Mouse (Mus musculus): Measurements from ENCODE around the gene Glra1. TPM values are rescaled to one million over a fixed set of nuclear protein-coding genes. Genes with fewer than 3 reads are reported as not detected.
A peak's percentile ranks its signal among the peaks of the same experiment; 100 is the strongest.
"Not testable (repeated sequence)": the region's sequence is repeated elsewhere in the genome, so short reads cannot be mapped to it uniquely, and the experiment has no call there.

Glra1 gene
- not detected in 2 replicates for polyA plus RNA-seq (2014; fragmentation: Nextera tagmentation; extraction: Ambion mirVana)

GRCm38 (mm10) chr11:55607808-55608523 is at the start of gene Glra1:
TSS of gene Glra1 (minus strand) at chr11:55608198.
- Histone ChIP-seq H3K4me3 (ENCODE audit: low read depth, low read length) (no peak within 1 kb of the TSS), H3K27ac (ENCODE audit: low read length) (no peak within 1 kb of the TSS), H3K4me2 (replicated peaks; ENCODE audit: low read depth, low read length) (no peak within 1 kb of the TSS; the same call in 1 of the 2 replicates), H3K27me3 (ENCODE audit: control insufficient read depth, insufficient read depth, low read length) (no peaks in the 10 kb centered on the region), H3K4me1 (ENCODE audit: control insufficient read depth, insufficient read depth, low read length) (no peaks in the 10 kb centered on the region), H3K9me3 (ENCODE audit: control insufficient read depth, low read depth, low read length) (no peaks in the 10 kb centered on the region), H3K9ac (replicated peaks; ENCODE audit: low read depth, low read length) (no peak within 1 kb of the TSS), H3K36me3 (ENCODE audit: control insufficient read depth, insufficient read depth, low read length) (no peaks in the 10 kb centered on the region)
- peak; percentile 72; the same call in 1 of the 2 replicates for ATAC-seq (ENCODE audit: insufficient number of reproducible peaks, insufficient read depth, low FRiP score, low read depth)
- WGBS: 1% methylated on average over 36 of the region's 36 CpGs

- Histone ChIP-seq H3K9ac (replicated peaks; ENCODE audit: low read depth, low read length) (no peak overlapping the region), H3K36me3 (ENCODE audit: control insufficient read depth, insufficient read depth, low read length) (no peaks in the 10 kb centered on the region), H3K27ac (ENCODE audit: low read length) (no peak overlapping the region), H3K4me2 (replicated peaks; ENCODE audit: low read depth, low read length) (no peak overlapping the region), H3K4me3 (ENCODE audit: low read depth, low read length) (no peak overlapping the region), H3K27me3 (ENCODE audit: control insufficient read depth, insufficient read depth, low read length) (no peaks in the 10 kb centered on the region), H3K4me1 (ENCODE audit: control insufficient read depth, insufficient read depth, low read length) (no peaks in the 10 kb centered on the region), H3K9me3 (ENCODE audit: control insufficient read depth, low read depth, low read length) (no peaks in the 10 kb centered on the region)
- WGBS: 21% methylated on average over 4 of the region's 4 CpGs
- ATAC-seq (ENCODE audit: insufficient number of reproducible peaks, insufficient read depth, low FRiP score, low read depth): no peak
These were observed 29.0 kb upstream of the Glra1 start for GRCm38 (mm10) chr11:55636961-55637360.

- H3K4me1 ChIP-seq (ENCODE audit: control insufficient read depth, insufficient read depth, low read length): no peaks in the 10 kb centered on the region
- no peaks in the 10 kb centered on the region for H3K36me3 ChIP-seq (ENCODE audit: control insufficient read depth, insufficient read depth, low read length)
- no peaks in the 10 kb centered on the region for H3K27me3 ChIP-seq (ENCODE audit: control insufficient read depth, insufficient read depth, low read length)
- no peak for ATAC-seq (ENCODE audit: insufficient number of reproducible peaks, insufficient read depth, low FRiP score, low read depth)
- H3K4me2 ChIP-seq (replicated peaks; ENCODE audit: low read depth, low read length): no peak overlapping the region
- no peak overlapping the region for H3K4me3 ChIP-seq (ENCODE audit: low read depth, low read length)
- no peak overlapping the region for H3K9ac ChIP-seq (replicated peaks; ENCODE audit: low read depth, low read length)
- H3K9me3 ChIP-seq (ENCODE audit: control insufficient read depth, low read depth, low read length): no peaks in the 10 kb centered on the region
- H3K27ac ChIP-seq (ENCODE audit: low read length): no peak overlapping the region
These were observed 25.9 kb upstream of the Glra1 start for GRCm38 (mm10) chr11:55633901-55634300.

GRCm38 (mm10) chr11:55614631-55615030 is 6.6 kb upstream of the Glra1 start:
- H3K9me3 ChIP-seq (ENCODE audit: control insufficient read depth, low read depth, low read length); H3K27me3 ChIP-seq (ENCODE audit: control insufficient read depth, insufficient read depth, low read length); H3K4me1 ChIP-seq (ENCODE audit: control insufficient read depth, insufficient read depth, low read length); H3K27ac ChIP-seq (ENCODE audit: low read length); H3K4me3 ChIP-seq (ENCODE audit: low read depth, low read length); H3K4me2 ChIP-seq (replicated peaks; ENCODE audit: low read depth, low read length); H3K9ac ChIP-seq (replicated peaks; ENCODE audit: low read depth, low read length); H3K36me3 ChIP-seq (ENCODE audit: control insufficient read depth, insufficient read depth, low read length); ATAC-seq (ENCODE audit: insufficient number of reproducible peaks, insufficient read depth, low FRiP score, low read depth): not testable (repeated sequence)
- 66% methylated on average over 8 of the region's 8 CpGs for WGBS

- Histone ChIP-seq H3K9ac (replicated peaks; ENCODE audit: low read depth, low read length) (no peak overlapping the region), H3K27ac (ENCODE audit: low read length) (no peak overlapping the region), H3K4me3 (ENCODE audit: low read depth, low read length) (no peak overlapping the region), H3K4me2 (replicated peaks; ENCODE audit: low read depth, low read length) (no peak overlapping the region), H3K4me1 (ENCODE audit: control insufficient read depth, insufficient read depth, low read length) (no peaks in the 10 kb centered on the region), H3K9me3 (ENCODE audit: control insufficient read depth, low read depth, low read length) (no peaks in the 10 kb centered on the region), H3K27me3 (ENCODE audit: control insufficient read depth, insufficient read depth, low read length) (no peaks in the 10 kb centered on the region), H3K36me3 (ENCODE audit: control insufficient read depth, insufficient read depth, low read length) (no peaks in the 10 kb centered on the region)
- ATAC-seq (ENCODE audit: insufficient number of reproducible peaks, insufficient read depth, low FRiP score, low read depth): no peak
- 3% methylated on average over 12 of the region's 12 CpGs for WGBS
These were observed 524 bp upstream of the Glra1 start for GRCm38 (mm10) chr11:55608524-55608920.

- Histone ChIP-seq H3K9ac (replicated peaks; ENCODE audit: low read depth, low read length) (no peak overlapping the region), H3K4me3 (ENCODE audit: low read depth, low read length) (no peak overlapping the region), H3K27ac (ENCODE audit: low read length) (no peak overlapping the region), H3K4me1 (ENCODE audit: control insufficient read depth, insufficient read depth, low read length) (no peaks in the 10 kb centered on the region), H3K36me3 (ENCODE audit: control insufficient read depth, insufficient read depth, low read length) (no peaks in the 10 kb centered on the region), H3K27me3 (ENCODE audit: control insufficient read depth, insufficient read depth, low read length) (no peaks in the 10 kb centered on the region), H3K4me2 (replicated peaks; ENCODE audit: low read depth, low read length) (no peak overlapping the region), H3K9me3 (ENCODE audit: control insufficient read depth, low read depth, low read length) (no peaks in the 10 kb centered on the region)
- no peak for ATAC-seq (ENCODE audit: insufficient number of reproducible peaks, insufficient read depth, low FRiP score, low read depth)
- 7% methylated on average over 26 of the region's 26 CpGs for WGBS
These were observed 761 bp downstream of the Glra1 start for GRCm38 (mm10) chr11:55607066-55607807.

- Histone ChIP-seq H3K4me3 (ENCODE audit: low read depth, low read length) (no peak overlapping the region), H3K4me2 (replicated peaks; ENCODE audit: low read depth, low read length) (no peak overlapping the region), H3K27me3 (ENCODE audit: control insufficient read depth, insufficient read depth, low read length) (no peaks in the 10 kb centered on the region), H3K27ac (ENCODE audit: low read length) (no peak overlapping the region), H3K9me3 (ENCODE audit: control insufficient read depth, low read depth, low read length) (no peaks in the 10 kb centered on the region), H3K4me1 (ENCODE audit: control insufficient read depth, insufficient read depth, low read length) (no peaks in the 10 kb centered on the region), H3K9ac (replicated peaks; ENCODE audit: low read depth, low read length) (no peak overlapping the region), H3K36me3 (ENCODE audit: control insufficient read depth, insufficient read depth, low read length) (no peaks in the 10 kb centered on the region)
- WGBS: 18% methylated on average over 11 of the region's 11 CpGs
- ATAC-seq (ENCODE audit: insufficient number of reproducible peaks, insufficient read depth, low FRiP score, low read depth): no peak
These were observed 6.4 kb downstream of the Glra1 start for GRCm38 (mm10) chr11:55601447-55602065.

GRCm38 (mm10) chr11:55595726-55596125 is 12.3 kb downstream of the Glra1 start:
- Histone ChIP-seq H3K9ac (replicated peaks; ENCODE audit: low read depth, low read length) (no peak overlapping the region), H3K27ac (ENCODE audit: low read length) (no peak overlapping the region), H3K4me3 (ENCODE audit: low read depth, low read length) (no peak overlapping the region), H3K9me3 (ENCODE audit: control insufficient read depth, low read depth, low read length) (no peaks in the 10 kb centered on the region), H3K27me3 (ENCODE audit: control insufficient read depth, insufficient read depth, low read length) (no peaks in the 10 kb centered on the region), H3K36me3 (ENCODE audit: control insufficient read depth, insufficient read depth, low read length) (no peaks in the 10 kb centered on the region), H3K4me2 (replicated peaks; ENCODE audit: low read depth, low read length) (no peak overlapping the region), H3K4me1 (ENCODE audit: control insufficient read depth, insufficient read depth, low read length) (no peaks in the 10 kb centered on the region)
- no peak for ATAC-seq (ENCODE audit: insufficient number of reproducible peaks, insufficient read depth, low FRiP score, low read depth)
- 77% methylated on average over 1 of the region's 1 CpGs for WGBS

Data from stomach, embryonic 14.5 days (tissue).